Comparison of ENCODE assay signal across 9 mouse cellular contexts in the genomic region with DNA sequence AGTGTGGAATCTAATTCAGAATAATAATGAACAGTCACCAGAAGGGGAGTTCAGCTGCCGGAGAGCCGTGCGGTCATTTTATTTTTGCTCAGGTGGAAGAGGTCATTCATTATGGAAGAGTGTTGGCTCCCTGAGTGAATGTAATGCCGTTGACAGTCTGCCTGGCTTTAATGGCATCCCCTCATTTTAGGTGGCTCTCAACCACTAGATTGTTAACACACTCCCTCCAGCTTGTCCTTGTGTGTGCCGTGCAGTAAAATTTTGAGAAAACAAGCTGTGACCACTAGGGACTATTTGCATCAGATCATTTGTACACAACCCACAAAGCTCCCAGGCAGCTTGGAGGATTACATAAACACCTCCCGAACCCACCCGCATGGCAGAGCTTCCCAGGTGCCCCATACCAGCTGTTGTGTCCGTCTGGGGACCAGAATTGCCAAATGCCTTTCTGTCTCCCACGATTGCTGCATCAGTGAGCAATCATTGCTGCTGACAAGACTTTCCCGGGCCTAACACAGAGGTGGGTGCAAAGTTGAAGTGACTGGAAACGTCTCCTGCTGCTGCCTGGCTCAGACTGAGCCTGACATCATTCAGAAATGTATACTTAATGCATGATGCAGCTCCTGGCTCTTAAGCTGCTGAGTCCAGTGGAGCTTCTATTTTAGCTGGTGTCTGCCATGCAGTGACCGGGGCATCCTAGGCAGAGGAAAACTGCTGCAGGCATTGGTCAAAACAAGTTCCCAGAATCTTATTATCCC.
DNase-seq lines count a peak whose midpoint lies in the region; ATAC-seq and TF ChIP-seq lines count a peak whose summit lies in the region.
"Had no signal": no experiment of that assay in that cellular context is flagged by ENCODE, and none has a peak within 500 bp of the region (broad histone marks: within the 10 kb centered on the region; RNA-seq: fewer than 3 reads in every experiment).

No protein-coding gene starts in this region.

- H3K9me3 ChIP-seq in hindbrain, embryonic 13.5 days, result no peaks in the 10 kb centered on the region
- H3K9me3 ChIP-seq in hindbrain, embryonic 10.5 days, result no peaks in the 10 kb centered on the region
- no peaks in the 10 kb centered on the region for H3K9me3 ChIP-seq in hindbrain, embryonic 16.5 days (ENCODE audit: control insufficient read depth, low read length)
- H3K9me3 ChIP-seq in midbrain, embryonic 15.5 days, result no peaks in the 10 kb centered on the region

- no peak for TF ChIP-seq POLR2A in brain, embryonic 14.5 days (IDR thresholded peaks at IDR 0.05; ENCODE audit: borderline replicate concordance, extremely low read depth, insufficient read depth, insufficient read length, poor library complexity, severe bottlenecking)

- no peaks in the 10 kb centered on the region for H3K27me3 ChIP-seq in hindbrain, embryonic 13.5 days
- no peaks in the 10 kb centered on the region for H3K27me3 ChIP-seq in hindbrain, embryonic 10.5 days (ENCODE audit: insufficient read depth, poor library complexity, severe bottlenecking)
- H3K27me3 ChIP-seq in hindbrain, embryonic 16.5 days (replicated peaks; ENCODE audit: control insufficient read depth, insufficient read depth, low read length), result no peaks in the 10 kb centered on the region
- H3K27me3 ChIP-seq in midbrain, embryonic 15.5 days (replicated peaks), result no peaks in the 10 kb centered on the region

- peak; percentile 28; the same call in 1 of the 2 replicates for ATAC-seq in hindbrain, embryonic 13.5 days (ENCODE audit: low FRiP score)
- peak; percentile 64 for ATAC-seq in hindbrain, embryonic 16.5 days
- peak; percentile 48; the same call in 1 of the 2 replicates for ATAC-seq in midbrain, embryonic 15.5 days (replicated peaks)

- no peak overlapping the region for H3K4me2 ChIP-seq in hindbrain, embryonic 13.5 days
- H3K4me2 ChIP-seq in hindbrain, embryonic 16.5 days (ENCODE audit: low read length), result no peak overlapping the region
- H3K4me2 ChIP-seq in midbrain, embryonic 15.5 days, result no peak overlapping the region

- H3K4me1 ChIP-seq in hindbrain, embryonic 13.5 days (replicated peaks), result peaks cover 12% of the 10 kb centered on the region
- H3K4me1 ChIP-seq in hindbrain, embryonic 10.5 days (replicated peaks), result 0 out of 2 replicates have a peak, but pooled peaks cover 3% of the 10 kb centered on the region
- H3K4me1 ChIP-seq in hindbrain, embryonic 16.5 days (ENCODE audit: control insufficient read depth, insufficient read depth, low read depth, low read length), result peaks cover 5% of the 10 kb centered on the region; the same call in 1 of the 2 replicates
- peaks cover 10% of the 10 kb centered on the region; the same call in 1 of the 2 replicates for H3K4me1 ChIP-seq in midbrain, embryonic 15.5 days

- no peak overlapping the region for H3K9ac ChIP-seq in hindbrain, embryonic 13.5 days
- H3K9ac ChIP-seq in hindbrain, embryonic 16.5 days (ENCODE audit: low read depth, low read length), result no peak overlapping the region
- H3K9ac ChIP-seq in midbrain, embryonic 15.5 days, result no peak overlapping the region

- peak overlapping the region; percentile 40; the same call in 1 of the 2 replicates for H3K27ac ChIP-seq in hindbrain, embryonic 13.5 days
- no peak overlapping the region for H3K27ac ChIP-seq in hindbrain, embryonic 10.5 days
- no peak overlapping the region for H3K27ac ChIP-seq in hindbrain, embryonic 16.5 days (ENCODE audit: low read depth, low read length)
- peak overlapping the region; percentile 5; the same call in 1 of the 2 replicates for H3K27ac ChIP-seq in midbrain, embryonic 15.5 days
- H3K27ac ChIP-seq: left cerebral cortex, adult 2 months had no signal

- H3K4me3 ChIP-seq in hindbrain, embryonic 13.5 days, result no peak overlapping the region
- H3K4me3 ChIP-seq in hindbrain, embryonic 10.5 days, result no peak overlapping the region
- no peak overlapping the region for H3K4me3 ChIP-seq in hindbrain, embryonic 16.5 days (ENCODE audit: low read length)
- H3K4me3 ChIP-seq in midbrain, embryonic 15.5 days, result no peak overlapping the region
- H3K4me3 ChIP-seq: left cerebral cortex, adult 2 months had no signal

- no peak for DNase-seq in hindbrain, embryonic 10.5 days (ENCODE audit: low spot score)
- DNase-seq in brain, embryonic 14.5 days (ENCODE audit: low read depth), result peak; percentile 75
- DNase-seq in heart, adult 8-10 months (ENCODE audit: low spot score), result no peak
- DNase-seq in ovary, postnatal 10 days (ENCODE audit: low spot score), result no peak
- DNase-seq: kidney, adult 11 months had no signal

- 54% methylated on average over 12 of the region's 12 CpGs for WGBS in hindbrain, embryonic 13.5 days
- WGBS in hindbrain, embryonic 10.5 days, result 76% methylated on average over 12 of the region's 12 CpGs
- 50% methylated on average over 12 of the region's 12 CpGs for WGBS in hindbrain, embryonic 16.5 days
- 47% methylated on average over 12 of the region's 12 CpGs for WGBS in midbrain, embryonic 15.5 days

- TF ChIP-seq CTCF in brain, embryonic 14.5 days (IDR thresholded peaks at IDR 0.05; ENCODE audit: borderline replicate concordance, extremely low read depth, insufficient read depth, insufficient read length), result no peak

- H3K36me3 ChIP-seq in hindbrain, embryonic 13.5 days, result no peaks in the 10 kb centered on the region
- H3K36me3 ChIP-seq in hindbrain, embryonic 10.5 days, result no peaks in the 10 kb centered on the region
- no peaks in the 10 kb centered on the region for H3K36me3 ChIP-seq in hindbrain, embryonic 16.5 days (ENCODE audit: control insufficient read depth, insufficient read depth, low read length)
- no peaks in the 10 kb centered on the region for H3K36me3 ChIP-seq in midbrain, embryonic 15.5 days (replicated peaks)

Comparison
In these comparisons a context has a peak if more than half of its experiments do, and no peak if none do; other contexts are left out.
1. H3K27ac ChIP-seq: peak in hindbrain, embryonic 13.5 days (single experiment) and midbrain, embryonic 15.5 days (single experiment); none in hindbrain, embryonic 10.5 days (single experiment) and hindbrain, embryonic 16.5 days (single experiment).
2. Peak in every context shown above with its lines, with median percentiles within 50 percentile points of each other: ATAC-seq.